Mouse (Mus musculus) C3H10T1/2 (cell line): ENCODE data around the gene Tc2n. TPM values are rescaled to one million over a fixed set of nuclear protein-coding genes. Genes with fewer than 3 reads are reported as not detected.

Source experiments
- polyA plus RNA-seq, 2 experiments: library from polyadenylated mRNA; unstranded; fragments of >200 nt; fragmentation: generic; extraction: Trizol; gene quantifications; one replicate each; pipeline ENCODE4 v1.2.1; 2012; ENCODE audit warnings: missing spikeins in 2 of 2

Tc2n gene
- under 1 TPM in 1 of 2 experiments, not detected in 1; 0.01 TPM for polyA plus RNA-seq

DNA sequence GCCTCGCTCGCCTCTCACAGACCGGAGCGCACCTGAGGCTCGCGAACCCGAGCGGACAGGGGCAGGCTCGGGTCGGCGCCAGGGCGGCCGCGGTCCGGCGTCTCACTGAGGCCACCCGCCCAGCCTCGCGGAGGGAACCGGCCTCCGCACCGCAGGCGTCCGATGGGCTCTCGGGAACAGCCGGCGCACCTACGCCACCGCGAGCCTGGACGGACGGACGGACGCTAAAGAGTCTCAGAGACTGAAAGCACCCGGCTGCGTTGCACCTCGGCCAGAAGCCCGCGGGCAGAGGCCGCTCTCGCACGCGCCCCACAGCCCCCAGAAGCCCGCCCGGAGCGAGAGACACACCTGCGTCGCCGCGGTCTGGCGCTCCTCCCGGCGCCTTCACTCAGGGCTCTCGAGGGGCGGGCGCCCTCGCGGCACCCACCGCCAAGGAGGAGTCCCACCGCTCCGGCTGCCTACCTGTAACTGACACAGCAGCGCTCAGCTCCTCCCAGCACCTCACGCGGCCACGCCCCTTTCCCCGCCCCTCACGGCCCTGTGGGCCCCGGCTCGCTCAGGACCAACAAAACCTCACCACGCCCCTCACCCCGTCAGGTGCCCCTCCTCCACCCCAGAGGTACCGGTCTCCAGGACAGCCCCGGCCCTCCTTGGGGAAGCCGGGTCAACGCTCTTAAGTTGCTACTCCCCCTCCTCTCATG is at the start of gene Tc2n:
Gene Tc2n, minus strand, starts transcription at position 470 of the 701 bp plus-strand sequence.

Other genes starting within 250 kb of the Tc2n start
- 100 to 1,000 TPM in 1 of 2 experiments, 10 to 100 TPM in 1; 12.1 to 202 TPM for gene Fbln5, start 100.5 kb upstream of the Tc2n start, polyA plus RNA-seq
- 1 to 10 TPM in 1 of 2 experiments, under 1 TPM in 1; 0.20 to 2.0 TPM for gene Trip11, start 194.7 kb upstream of the Tc2n start, polyA plus RNA-seq
- gene Atxn3, start 239.7 kb upstream of the Tc2n start, polyA plus RNA-seq = 1 to 10 TPM in 1 of 2 experiments, under 1 TPM in 1; 0.22 to 1.4 TPM